ENCODE assay signal across 1 mouse cellular context in the genomic region with DNA sequence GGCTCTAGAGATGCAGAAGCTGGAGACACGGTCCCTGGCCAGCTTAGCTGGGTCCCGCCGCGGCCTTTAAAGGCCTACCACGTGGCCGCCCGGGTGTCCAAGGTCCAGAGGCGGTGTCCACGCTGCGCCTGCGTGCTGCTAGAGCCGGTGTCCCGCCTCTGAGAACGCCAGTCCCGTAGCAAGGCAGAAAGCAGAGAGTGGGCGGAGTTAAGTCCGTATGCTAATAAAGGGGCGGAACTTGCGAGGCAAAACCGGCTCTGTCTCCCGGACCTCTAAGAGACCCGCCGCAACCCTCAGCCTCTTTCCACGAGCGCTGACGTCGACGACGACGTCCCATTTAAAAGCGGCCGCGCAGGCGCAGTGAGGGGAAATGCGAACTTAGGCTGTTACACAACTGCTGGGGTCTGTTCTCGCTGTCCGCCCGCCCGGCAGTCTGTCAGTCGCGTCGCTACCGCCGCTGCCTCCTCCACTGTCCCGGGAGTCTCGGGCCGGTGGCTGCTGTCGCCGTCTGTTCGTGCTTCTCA.
TF ChIP-seq lines count a peak whose summit lies in the region.

A gene (plus strand): TSS at position 275 of the 524 bp plus-strand sequence.

TF ChIP-seq in CH12.LX, 34 proteins besides CTCF, POLR2A, EP300 and RAD21 (continued from another document):
- TF ChIP-seq TBP (conservative IDR thresholded peaks at IDR 0.05; ENCODE audit: low read depth, low read length) (peak; percentile 96), ZC3H11A (IDR thresholded peaks at IDR 0.05; ENCODE audit: low read depth, low read length) (no peak), HCFC1 (IDR thresholded peaks at IDR 0.05; ENCODE audit: low read depth, low read length) (peak; percentile 46; the same call in 1 of the 2 replicates), ETS1 (conservative IDR thresholded peaks at IDR 0.05; ENCODE audit: low read depth, low read length) (peak; percentile 28; the same call in 1 of the 2 replicates), IRF4 (IDR thresholded peaks at IDR 0.05; ENCODE audit: low read depth, low read length) (no peak), MAX (IDR thresholded peaks at IDR 0.05; ENCODE audit: low read length) (peak; percentile 99), POLR2AphosphoS2 (IDR thresholded peaks at IDR 0.05; ENCODE audit: low read depth, low read length) (peak; percentile 85; the same call in 1 of the 2 replicates), MXI1 (IDR thresholded peaks at IDR 0.05; ENCODE audit: low read depth, low read length) (peak; percentile 96), SMC3 (IDR thresholded peaks at IDR 0.05; ENCODE audit: low read depth, low read length) (no peak), USF1 (IDR thresholded peaks at IDR 0.05; ENCODE audit: low read depth, low read length) (peak; percentile 84), ELF1 (IDR thresholded peaks at IDR 0.05; ENCODE audit: low read depth, low read length) (peak; percentile 63), PAX5 (IDR thresholded peaks at IDR 0.05; ENCODE audit: low read length) (no peak), TCF12 (IDR thresholded peaks at IDR 0.05; ENCODE audit: low read depth, low read length) (peak; percentile 75), GABPA (IDR thresholded peaks at IDR 0.05; ENCODE audit: insufficient replicate concordance, low read depth, low read length) (no peak), RCOR1 (conservative IDR thresholded peaks at IDR 0.05; ENCODE audit: low read depth, low read length) (no peak), E2F4 (IDR thresholded peaks at IDR 0.05; ENCODE audit: insufficient replicate concordance, low read depth, low read length) (no peak), UBTF (IDR thresholded peaks at IDR 0.05; ENCODE audit: low read depth, low read length) (peak; percentile 86)
